Mouse (Mus musculus) lung, embryonic 14.5 days (tissue): ENCODE data around the gene Dppa3. TPM values are rescaled to one million over a fixed set of nuclear protein-coding genes. Genes with fewer than 3 reads are reported as not detected.
"Not testable (repeated sequence)": the region's sequence is repeated elsewhere in the genome, so short reads cannot be mapped to it uniquely, and the experiment has no call there.

Source experiments
- ATAC-seq: fragments of 200-750 bp; cut with Nextera tagmentation; 2 replicates; pipeline ENCODE4 v1.8.0; 2017; ENCODE audit warnings: mild to moderate bottlenecking, moderate TSS enrichment, moderate library complexity; ENCODE audit not compliant: insufficient read depth
- DNase-seq: peaks from one replicate; pipeline ENCODE4 v3.0.0-alpha.2; 2015
- H3K27ac ChIP-seq: fragments of 300-500 bp; sonication (generic); 2 replicates; pipeline ENCODE4 v1.5.1; 2014; ENCODE audit warnings: low read depth, mild to moderate bottlenecking, moderate library complexity
- H3K27me3 ChIP-seq: fragments of 300-500 bp; sonication (generic); 2 replicates; pipeline ENCODE4 v1.6.1; 2014; ENCODE audit warnings: low read length, control low read depth; ENCODE audit not compliant: insufficient read depth
- H3K36me3 ChIP-seq: fragments of 300-500 bp; sonication (generic); 2 replicates; pipeline ENCODE4 v1.6.1; 2014; ENCODE audit warnings: control low read depth; ENCODE audit not compliant: insufficient read depth
- H3K4me1 ChIP-seq: fragments of 300-500 bp; sonication (generic); 2 replicates; pipeline ENCODE4 v1.6.1; 2014; ENCODE audit warnings: antibody characterized with exemption, control low read depth; ENCODE audit not compliant: insufficient read depth
- H3K4me2 ChIP-seq: fragments of 300-500 bp; sonication (generic); 2 replicates; pipeline ENCODE4 v1.6.1; 2014; ENCODE audit warnings: mild to moderate bottlenecking
- H3K4me3 ChIP-seq: fragments of 300-500 bp; sonication (generic); 2 replicates; pipeline ENCODE4 v1.5.1; 2014; ENCODE audit warnings: low read depth, low read length
- H3K9ac ChIP-seq: fragments of 300-500 bp; sonication (generic); 2 replicates; pipeline ENCODE4 v1.6.1; 2014
- H3K9me3 ChIP-seq: fragments of 300-500 bp; sonication (generic); 2 replicates; pipeline ENCODE4 v1.6.1; 2016; ENCODE audit warnings: low read depth, low read length, control low read depth
- CTCF ChIP-seq: IDR thresholded peaks from 2 replicates; pipeline ENCODE4 v1.5.1; 2016; ENCODE audit warnings: antibody characterized with exemption, low read depth
- WGBS: fragments of 180-500 bp; shearing (Covaris S2); extraction: QIAGEN DNeasy Blood & Tissue Kit; methylation state at CpG from one replicate; pipeline ENCODE4 v1.1.7; 2014; 5-methylcytosine and 5-hydroxymethylcytosine counted together
- polyA plus RNA-seq: library from polyadenylated mRNA; unstranded; fragments of >200 nt; fragmentation: Nextera tagmentation; extraction: Ambion mirVana; gene quantifications from 2 replicates; pipeline ENCODE4 v1.2.1, GENCODE M21; 2014

Dppa3 gene
- polyA plus RNA-seq, 1 experiment from 2014 or later: not detected

DNA sequence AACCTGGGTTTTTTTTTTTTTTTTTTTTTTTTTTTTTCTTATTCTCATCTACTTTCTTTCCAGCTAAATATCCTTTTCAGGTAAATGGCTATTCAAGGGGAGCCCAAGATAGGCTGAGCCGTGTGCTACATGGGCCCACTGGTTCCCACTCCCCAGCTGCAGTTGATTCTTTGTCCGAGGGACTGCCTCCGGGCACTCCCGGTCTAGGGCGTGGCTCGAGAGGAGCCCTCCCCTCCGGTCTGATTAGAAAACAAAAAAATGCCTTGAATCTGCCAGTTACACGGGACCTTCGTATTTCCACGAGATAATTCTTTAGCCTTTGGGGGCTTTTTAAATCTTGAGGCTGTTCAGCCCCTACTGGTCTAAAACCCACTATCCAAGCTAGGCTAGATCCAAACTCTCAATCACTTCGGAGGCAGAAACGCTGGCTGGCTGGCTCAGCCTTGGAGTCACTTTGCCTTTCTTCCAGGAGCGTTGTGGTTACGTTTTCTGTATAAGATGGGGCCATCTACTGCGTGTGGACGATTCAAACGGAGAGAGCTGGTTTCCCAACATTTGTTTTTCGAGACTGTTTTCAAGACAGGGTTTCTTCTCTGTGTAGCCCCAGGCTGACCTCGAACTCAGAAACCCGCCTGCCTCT is 1.4 kb downstream of the Dppa3 start:
- Histone ChIP-seq H3K9ac (no peak overlapping the region), H3K4me1 (no peaks in the 10 kb centered on the region), H3K27ac (no peak overlapping the region), H3K4me3 (0 out of 2 replicates have a peak overlapping the region, but pooled peaks have one; percentile 1), H3K27me3 (0 out of 2 replicates have a peak, but pooled peaks cover 3% of the 10 kb centered on the region), H3K4me2 (peak overlapping the region; percentile 45), H3K36me3 (no peaks in the 10 kb centered on the region), H3K9me3 (no peaks in the 10 kb centered on the region)
- DNase-seq (peak; percentile 11), ATAC-seq (no peak)
- TF ChIP-seq CTCF: no peak
- 27% methylated on average over 20 of the region's 20 CpGs for WGBS

DNA sequence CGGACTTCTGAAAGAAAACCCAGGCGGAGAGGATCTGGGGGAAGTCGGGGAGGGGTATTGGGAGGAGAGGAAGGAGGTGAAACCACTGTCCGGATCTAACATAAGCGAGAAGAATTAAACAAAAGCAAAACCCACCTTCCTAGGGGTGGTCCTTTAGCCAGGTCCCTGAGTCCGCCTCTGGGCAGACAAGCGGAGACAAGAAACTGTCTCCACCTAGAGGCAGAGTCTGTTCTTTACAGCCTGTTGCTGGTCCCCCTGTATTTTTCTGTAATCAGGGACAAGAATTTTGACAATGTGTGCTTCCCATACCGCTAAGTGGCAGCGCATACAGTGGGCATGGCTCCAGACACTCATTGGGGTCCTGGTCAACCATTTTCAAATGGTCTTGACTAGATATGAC is 7.2 kb downstream of the Dppa3 start:
- H3K4me3 ChIP-seq: no peak overlapping the region
- no peaks in the 10 kb centered on the region for H3K4me1 ChIP-seq
- H3K9me3 ChIP-seq: no peaks in the 10 kb centered on the region
- no peak overlapping the region for H3K4me2 ChIP-seq
- peak; percentile 51 for DNase-seq
- H3K9ac ChIP-seq: no peak overlapping the region
- ATAC-seq: no peak; the same call in 1 of the 2 replicates
- no peaks in the 10 kb centered on the region for H3K36me3 ChIP-seq
- 41% methylated on average over 9 of the region's 9 CpGs for WGBS
- no peak overlapping the region for H3K27ac ChIP-seq
- 0 out of 2 replicates have a peak, but pooled peaks cover 3% of the 10 kb centered on the region for H3K27me3 ChIP-seq
- peak; percentile 42; the same call in 1 of the 2 replicates for TF ChIP-seq CTCF

DNA sequence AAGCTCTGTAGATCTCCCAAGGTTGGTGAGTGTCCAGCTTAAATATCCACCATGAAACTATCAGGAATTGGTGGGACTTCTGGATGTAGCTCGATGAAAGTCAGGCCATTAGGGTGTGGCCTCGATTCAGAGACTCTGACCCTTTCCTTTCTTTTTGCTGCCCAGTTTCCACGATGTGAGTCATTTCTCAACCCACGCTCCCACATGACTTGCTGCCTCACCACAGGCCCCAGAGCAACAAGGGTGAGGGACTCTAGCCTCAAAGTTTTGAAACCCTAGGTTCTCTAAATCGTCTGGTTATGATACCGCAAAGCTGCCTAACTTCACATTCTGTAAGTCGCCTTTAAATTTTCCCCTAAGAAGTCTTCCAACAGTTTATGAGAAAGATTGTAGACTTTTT is 9.1 kb downstream of the Dppa3 start:
- no peak overlapping the region for H3K9ac ChIP-seq
- WGBS: 78% methylated on average over 7 of the region's 7 CpGs
- H3K36me3 ChIP-seq: no peaks in the 10 kb centered on the region
- H3K9me3 ChIP-seq: no peaks in the 10 kb centered on the region
- DNase-seq (no peak), ATAC-seq (no peak)
- H3K4me1 ChIP-seq: no peaks in the 10 kb centered on the region
- H3K4me3 ChIP-seq: no peak overlapping the region
- H3K4me2 ChIP-seq: no peak overlapping the region
- TF ChIP-seq CTCF: no peak
- no peak overlapping the region for H3K27ac ChIP-seq
- no peaks in the 10 kb centered on the region for H3K27me3 ChIP-seq

DNA sequence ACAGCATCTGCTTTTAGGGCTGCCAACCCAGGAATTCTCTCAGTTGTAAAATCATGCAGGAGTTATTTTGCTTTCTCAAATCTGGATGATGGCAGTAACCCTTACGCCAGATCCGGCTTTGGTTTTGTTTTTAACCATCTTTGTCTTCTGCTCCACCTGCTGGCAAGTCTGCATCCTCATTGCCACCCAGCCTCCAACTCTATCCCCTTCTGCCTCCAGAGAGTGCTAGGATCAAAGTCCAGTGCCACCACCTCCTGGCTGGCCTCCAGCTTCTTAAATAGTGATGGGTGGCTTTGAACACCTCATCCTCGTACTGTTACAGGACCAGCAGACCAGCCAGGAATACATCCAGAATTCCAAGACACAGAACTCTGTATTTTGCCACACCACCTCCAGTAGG is 10.5 kb downstream of the Dppa3 start:
- no peak for TF ChIP-seq CTCF
- DNase-seq (no peak), ATAC-seq (no peak)
- Histone ChIP-seq H3K27ac (no peak overlapping the region), H3K4me3 (no peak overlapping the region), H3K9me3 (no peaks in the 10 kb centered on the region), H3K27me3 (no peaks in the 10 kb centered on the region), H3K4me2 (no peak overlapping the region), H3K36me3 (no peaks in the 10 kb centered on the region), H3K4me1 (no peaks in the 10 kb centered on the region), H3K9ac (no peak overlapping the region)
- 73% methylated on average over 3 of the region's 3 CpGs for WGBS

DNA sequence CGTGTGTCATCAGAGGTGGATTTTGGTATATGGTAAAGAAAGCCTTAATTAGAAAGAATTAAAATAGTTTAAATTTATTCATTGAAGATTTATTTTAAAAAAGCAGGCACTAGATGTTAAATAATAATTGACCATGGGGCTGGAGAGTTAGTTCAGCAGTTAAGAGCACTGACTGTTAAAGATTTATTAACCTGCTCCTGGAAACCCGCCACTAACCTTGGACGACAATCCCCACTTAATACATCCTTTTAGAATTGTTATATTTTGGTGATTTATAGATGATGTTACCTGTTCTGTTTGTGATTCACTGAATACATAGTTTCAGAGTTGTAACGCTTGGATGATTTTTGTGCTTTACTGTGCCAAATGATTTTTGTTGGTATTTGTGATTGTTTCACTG is 11.4 kb downstream of the Dppa3 start:
- H3K9ac ChIP-seq, H3K9me3 ChIP-seq, H3K27ac ChIP-seq, DNase-seq, H3K36me3 ChIP-seq, H3K4me1 ChIP-seq, H3K4me3 ChIP-seq, H3K4me2 ChIP-seq, H3K27me3 ChIP-seq, ATAC-seq: not testable (repeated sequence)
- WGBS: 71% methylated on average over 4 of the region's 4 CpGs

DNA sequence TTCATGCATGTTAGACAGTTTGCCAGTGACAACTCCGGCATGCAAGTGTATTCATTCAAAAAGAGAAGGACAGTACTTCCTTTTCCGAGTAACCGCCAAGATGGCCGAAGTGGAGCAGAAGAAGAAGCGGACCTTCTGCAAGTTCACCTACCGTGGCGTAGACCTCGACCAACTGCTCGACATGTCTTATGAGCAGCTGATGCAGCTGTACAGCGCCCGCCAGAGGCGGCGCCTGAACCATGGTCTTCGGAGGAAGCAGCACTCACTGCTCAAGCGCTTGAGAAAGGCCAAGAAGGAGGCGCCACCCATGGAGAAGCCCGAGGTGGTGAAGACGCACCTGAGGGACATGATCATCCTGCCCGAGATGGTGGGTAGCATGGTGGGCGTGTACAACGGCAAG is 18.0 kb downstream of the Dppa3 start:
- H3K4me1 ChIP-seq: not testable (repeated sequence)
- 91% methylated on average over 20 of the region's 21 CpGs for WGBS

DNA sequence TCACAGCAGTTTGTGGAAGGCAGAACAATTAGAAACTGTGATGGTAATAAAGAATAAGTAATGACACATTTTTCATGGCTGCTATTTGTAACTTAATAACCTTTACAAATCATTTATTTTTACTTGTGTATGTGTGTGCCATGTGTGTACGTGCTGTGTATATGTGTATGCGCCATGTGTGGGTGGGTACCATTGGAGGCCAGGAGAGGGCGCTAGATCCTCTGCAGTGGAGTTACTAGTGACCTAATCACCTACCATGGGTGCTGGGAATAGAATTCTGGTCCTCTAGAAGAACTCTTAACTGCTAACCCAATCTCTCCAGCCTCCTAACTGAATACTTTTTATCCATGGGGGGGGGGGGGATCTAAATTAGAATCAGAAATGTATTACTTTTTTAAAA is 23.7 kb downstream of the Dppa3 start:
- no peaks in the 10 kb centered on the region for H3K27me3 ChIP-seq
- H3K4me1 ChIP-seq: no peaks in the 10 kb centered on the region
- ATAC-seq (no peak), DNase-seq (no peak)
- H3K9ac ChIP-seq: no peak overlapping the region
- TF ChIP-seq CTCF: no peak
- WGBS: 75% methylated on average over 3 of the region's 3 CpGs
- no peak overlapping the region for H3K27ac ChIP-seq
- H3K36me3 ChIP-seq: no peaks in the 10 kb centered on the region
- H3K9me3 ChIP-seq: no peaks in the 10 kb centered on the region
- no peak overlapping the region for H3K4me2 ChIP-seq
- no peak overlapping the region for H3K4me3 ChIP-seq

More for the DNA sequence above, 18.0 kb downstream of the Dppa3 start:
- not testable (repeated sequence) for H3K9me3 ChIP-seq, H3K4me3 ChIP-seq, H3K36me3 ChIP-seq, DNase-seq, H3K9ac ChIP-seq, H3K4me2 ChIP-seq, H3K27me3 ChIP-seq, ATAC-seq, H3K27ac ChIP-seq
